Mouse (Mus musculus) thymus, adult 2 months (tissue): ENCODE data around the gene Pcyox1.

Experiments
- CTCF ChIP-seq: fragments of 200-500 bp; IDR thresholded peaks from 2 replicates; pipeline ENCODE4 v1.5.1; 2012; ENCODE audit warnings: mild to moderate bottlenecking, control low read depth, low read length, moderate library complexity, borderline replicate concordance; ENCODE audit not compliant: control insufficient read depth, poor library complexity, insufficient read depth; ENCODE audit errors: extremely low read depth
- POLR2A ChIP-seq: fragments of 200-500 bp; IDR thresholded peaks from 2 replicates; pipeline ENCODE4 v1.6.1; 2012; ENCODE audit warnings: mild to moderate bottlenecking, low read length, control low read depth, moderate library complexity; ENCODE audit not compliant: control insufficient read depth, poor library complexity, insufficient read depth; ENCODE audit errors: extremely low read depth

GRCm38 (mm10) chr6:86397257-86397980, 465 bp upstream of the Pcyox1 start:
- TF ChIP-seq CTCF (no peak), POLR2A (no peak)
